Mouse (Mus musculus) testis, adult 2 months (tissue): Measurements from ENCODE around the gene Pdgfc.

Source experiments
- CTCF ChIP-seq: fragments of 200-500 bp; IDR thresholded peaks from 2 replicates; pipeline ENCODE4 v1.5.1; 2012; ENCODE audit warnings: low read depth, mild to moderate bottlenecking, inconsistent platforms, low read length, moderate library complexity; ENCODE audit not compliant: control insufficient read depth, insufficient read depth, insufficient replicate concordance
- POLR2A ChIP-seq: fragments of 200-500 bp; IDR thresholded peaks from 2 replicates; pipeline ENCODE4 v1.6.1; 2012; ENCODE audit warnings: low read depth, mild to moderate bottlenecking, inconsistent platforms, low read length, moderate library complexity; ENCODE audit not compliant: control insufficient read depth

DNA sequence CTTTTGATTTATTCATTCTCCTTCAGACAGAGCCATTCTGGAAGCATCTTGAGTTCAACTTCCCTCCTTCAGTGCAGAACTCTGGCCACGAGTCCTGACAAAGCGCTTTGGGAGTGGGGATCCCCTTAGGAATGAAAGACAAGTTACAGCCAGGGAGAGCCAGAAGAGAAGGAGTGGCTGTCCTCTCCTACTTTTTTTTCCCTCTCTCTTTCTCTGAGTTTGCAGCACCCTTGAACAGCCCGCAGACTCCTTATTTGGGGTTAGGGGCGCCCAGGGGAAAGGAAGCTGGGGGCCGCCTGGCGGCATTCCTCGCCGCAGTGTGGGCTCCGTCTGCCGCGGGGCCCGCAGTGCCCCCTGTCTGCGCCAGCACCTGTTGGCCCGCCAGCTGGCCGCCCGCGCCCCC lies at the start of gene Pdgfc:
- TF ChIP-seq POLR2A (no peak), CTCF (no peak)
